8 mouse cellular contexts compared by ENCODE assay signal in the genomic region with DNA sequence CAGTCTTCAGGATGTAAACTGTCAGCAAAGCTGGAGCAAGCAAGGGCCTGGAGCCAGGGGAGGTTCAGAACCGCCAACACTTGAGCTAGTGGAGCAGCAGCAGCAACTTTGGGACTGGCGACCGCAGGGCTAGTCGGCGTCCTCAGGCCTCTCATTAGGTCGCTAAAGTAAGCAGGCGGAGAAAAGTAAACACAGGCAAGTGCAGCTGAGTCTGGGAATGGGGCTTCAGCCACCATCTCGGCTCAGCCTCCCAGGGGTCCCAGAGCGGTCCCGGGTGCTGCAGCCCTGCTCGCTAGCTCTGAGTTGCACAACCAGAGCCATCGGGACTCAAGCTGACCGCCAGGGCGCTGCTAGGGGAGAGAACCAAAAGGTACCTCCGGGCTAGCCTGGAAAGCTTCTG. TPM values are rescaled to one million over a fixed set of nuclear protein-coding genes. Genes with fewer than 3 reads are reported as not detected.
A peak's percentile ranks its signal among the peaks of the same experiment; 100 is the strongest.
DNase-seq lines count a peak whose midpoint lies in the region; ATAC-seq lines count a peak whose summit lies in the region.

No protein-coding gene starts in this region.

- H3K27me3 ChIP-seq in liver, embryonic 15.5 days = peaks cover 8% of the 10 kb centered on the region
- H3K27me3 ChIP-seq in neural tube, embryonic 14.5 days (ENCODE audit: control insufficient read depth, insufficient read depth, low read length) = no peaks in the 10 kb centered on the region

- H3K9ac ChIP-seq in liver, embryonic 15.5 days = no peak overlapping the region
- H3K9ac ChIP-seq in neural tube, embryonic 14.5 days (replicated peaks; ENCODE audit: low read depth, low read length) = 0 out of 2 replicates have a peak overlapping the region, but pooled peaks have one; percentile 16

- H3K4me1 ChIP-seq in liver, embryonic 15.5 days (replicated peaks) = no peaks in the 10 kb centered on the region
- no peaks in the 10 kb centered on the region for H3K4me1 ChIP-seq in neural tube, embryonic 14.5 days (ENCODE audit: control insufficient read depth, insufficient read depth, low read length)

- H3K27ac ChIP-seq in liver, embryonic 15.5 days (replicated peaks) = no peak overlapping the region
- no peak overlapping the region for H3K27ac ChIP-seq in neural tube, embryonic 14.5 days (ENCODE audit: low read depth, low read length)

- H3K36me3 ChIP-seq in liver, embryonic 15.5 days (replicated peaks) = no peaks in the 10 kb centered on the region
- H3K36me3 ChIP-seq in neural tube, embryonic 14.5 days (ENCODE audit: control insufficient read depth, insufficient read depth, low read length) = no peaks in the 10 kb centered on the region

- 0 out of 2 replicates have a peak, but pooled peaks have one; percentile 22 for ATAC-seq in liver, embryonic 15.5 days (ENCODE audit: insufficient read depth)
- ATAC-seq in neural tube, embryonic 14.5 days (ENCODE audit: low read depth) = no peak

- 28% methylated on average over 15 of the region's 15 CpGs for WGBS in liver, embryonic 15.5 days (ENCODE audit: insufficient replicate concordance)
- WGBS in neural tube, embryonic 14.5 days = 7% methylated on average over 15 of the region's 15 CpGs

- DNase-seq in thymus, postnatal 4 days = peak; percentile 9
- no peak for DNase-seq in thymus, postnatal 0 days (ENCODE audit: low spot score)
- DNase-seq in embryo, embryonic 10 days (ENCODE audit: low spot score) = peak; percentile 60
- peak; percentile 34 to 49 for DNase-seq in heart, adult 18-20 months
- peak; percentile 38 for DNase-seq in kidney, adult 18-20 months
- DNase-seq in spleen, adult 12 weeks (ENCODE audit: low spot score) = no peak

- no peaks in the 10 kb centered on the region for H3K9me3 ChIP-seq in liver, embryonic 15.5 days (replicated peaks)
- H3K9me3 ChIP-seq in neural tube, embryonic 14.5 days (ENCODE audit: control insufficient read depth, low read length) = no peaks in the 10 kb centered on the region

- H3K4me3 ChIP-seq in liver, embryonic 15.5 days (replicated peaks) = peak overlapping the region; percentile 49
- peak overlapping the region; percentile 36 for H3K4me3 ChIP-seq in neural tube, embryonic 14.5 days (ENCODE audit: low read depth, low read length)

- peak overlapping the region; percentile 66 for H3K4me2 ChIP-seq in liver, embryonic 15.5 days
- peak overlapping the region; percentile 52 for H3K4me2 ChIP-seq in neural tube, embryonic 14.5 days (ENCODE audit: low read depth, low read length)

RNA-seq across cellular contexts. Expression of a gene that starts 1.2 kb away (rescaled TPM):
- 17.6 and 19.9 TPM in 2 replicates for polyA plus RNA-seq in thymus, postnatal 0 days (2015; fragmentation: Nextera tagmentation; extraction: Ambion mirVana)
- 10 to 100 TPM; 34.8 to 45.8 TPM for total RNA-seq in heart, adult 18-20 months (2021)
- polyA plus RNA-seq in liver, embryonic 15.5 days (2015; fragmentation: Nextera tagmentation; extraction: Ambion mirVana) = 5.2 and 6.5 TPM in 2 replicates
- 23.3 and 38.5 TPM in 2 replicates for polyA plus RNA-seq in neural tube, embryonic 14.5 days (2014; fragmentation: Nextera tagmentation; extraction: Ambion mirVana)

Comparison
In these comparisons a context has a peak if more than half of its experiments do, and no peak if none do; other contexts are left out.
1. DNase-seq: peak in thymus, postnatal 4 days (single experiment), embryo, embryonic 10 days (single experiment), heart, adult 18-20 months (2 of 2) and kidney, adult 18-20 months (single experiment); none in thymus, postnatal 0 days (single experiment) and spleen, adult 12 weeks (single experiment).